Mouse (Mus musculus): ENCODE results near the gene Gm14548.
"Not testable (repeated sequence)": the region's sequence is repeated elsewhere in the genome, so short reads cannot be mapped to it uniquely, and the experiment has no call there.

Gene Gm14548

GRCm38 (mm10) chr7:3898036-3898590, at the start of gene Gm14548:
Gene Gm14548 (minus strand): TSS chr7:3898120.
- DNase-seq (ENCODE audit: low spot score), result not testable (repeated sequence)

- no peak for DNase-seq (ENCODE audit: low spot score)
These were observed 48.2 kb upstream of the Gm14548 start for GRCm38 (mm10) chr7:3946117-3946516.

- DNase-seq (ENCODE audit: low spot score), result no peak
These were observed 43.0 kb upstream of the Gm14548 start for GRCm38 (mm10) chr7:3940915-3941314.

GRCm38 (mm10) chr7:3939866-3940525, 42.1 kb upstream of the Gm14548 start:
- DNase-seq (ENCODE audit: low spot score), result no peak

- not testable (repeated sequence) for DNase-seq (ENCODE audit: low spot score)
These were observed 37.6 kb upstream of the Gm14548 start for GRCm38 (mm10) chr7:3935473-3935872.

- DNase-seq (ENCODE audit: low spot score), result not testable (repeated sequence)
These were observed 17.5 kb upstream of the Gm14548 start, which contains the start of gene Lilra6 for GRCm38 (mm10) chr7:3915387-3915786. Gene Lilra6 (minus strand): TSS chr7:3915503.

GRCm38 (mm10) chr7:3903704-3904103, 5.8 kb upstream of the Gm14548 start:
- DNase-seq (ENCODE audit: low spot score), result peak; percentile 50

GRCm38 (mm10) chr7:3875032-3875431, 22.9 kb downstream of the Gm14548 start:
- not testable (repeated sequence) for DNase-seq (ENCODE audit: low spot score)

- DNase-seq (ENCODE audit: low spot score), result not testable (repeated sequence)
These were observed 53.0 kb downstream of the Gm14548 start, which contains the start of gene Pira2 for GRCm38 (mm10) chr7:3844951-3845350. Gene Pira2 (minus strand): TSS chr7:3845051.

- not testable (repeated sequence) for DNase-seq (ENCODE audit: low spot score)
These were observed 60.1 kb downstream of the Gm14548 start for GRCm38 (mm10) chr7:3837854-3838253.
